Mouse (Mus musculus): Measurements from ENCODE around the gene Tubgcp2.

GRCm38 (mm10) chr7:140001086-140001740, 35.3 kb downstream of the Tubgcp2 start:
- no peak for TF ChIP-seq POLR2A (IDR thresholded peaks at IDR 0.05; ENCODE audit: borderline replicate concordance, extremely low read depth, insufficient read depth, insufficient read length, poor library complexity, severe bottlenecking)
- TF ChIP-seq CTCF (IDR thresholded peaks at IDR 0.05; ENCODE audit: borderline replicate concordance, extremely low read depth, insufficient read depth, insufficient read length) = no peak
